Mouse (Mus musculus): Measurements from ENCODE around the gene Stmn1. TPM values are rescaled to one million over a fixed set of nuclear protein-coding genes. Genes with fewer than 3 reads are reported as not detected.
A peak's percentile ranks its signal among the peaks of the same experiment; 100 is the strongest.

The Stmn1 gene
- polyA plus RNA-seq (2015; fragmentation: Nextera tagmentation; extraction: Ambion mirVana), result 7,875 and 7,989 TPM in 2 replicates

- Histone ChIP-seq H3K27me3 (no peaks in the 10 kb centered on the region), H3K4me1 (peaks cover 48% of the 10 kb centered on the region), H3K9ac (replicated peaks) (peak within 1 kb of the TSS; percentile 100), H3K36me3 (peaks cover 24% of the 10 kb centered on the region), H3K27ac (replicated peaks) (peak within 1 kb of the TSS; percentile 100), H3K4me3 (peak within 1 kb of the TSS; percentile 99), H3K9me3 (no peaks in the 10 kb centered on the region), H3K4me2 (replicated peaks) (peak within 1 kb of the TSS; percentile 83)
- peak; percentile 96 for ATAC-seq (replicated peaks)
- WGBS, result under 1% methylated on average over 31 of the region's 31 CpGs
Observed at GRCm38 (mm10) chr4:134468215-134468575, at the start of gene Stmn1. Stmn1 (plus strand) TSS chr4:134468320.

GRCm38 (mm10) chr4:134421971-134422370 lies 46.1 kb upstream of the Stmn1 start:
- Histone ChIP-seq H3K27ac (replicated peaks) (no peak overlapping the region), H3K9ac (replicated peaks) (no peak overlapping the region), H3K27me3 (no peaks in the 10 kb centered on the region), H3K36me3 (peaks cover 2% of the 10 kb centered on the region; the same call in 1 of the 2 replicates), H3K9me3 (no peaks in the 10 kb centered on the region), H3K4me3 (no peak overlapping the region), H3K4me2 (replicated peaks) (no peak overlapping the region), H3K4me1 (peaks cover 9% of the 10 kb centered on the region; the same call in 1 of the 2 replicates)
- ATAC-seq (replicated peaks), result no peak
- WGBS, result 63% methylated on average over 11 of the region's 11 CpGs

- Histone ChIP-seq H3K36me3 (no peaks in the 10 kb centered on the region), H3K27me3 (no peaks in the 10 kb centered on the region), H3K4me2 (replicated peaks) (no peak overlapping the region), H3K4me1 (peaks cover 9% of the 10 kb centered on the region; the same call in 1 of the 2 replicates), H3K9me3 (no peaks in the 10 kb centered on the region), H3K4me3 (no peak overlapping the region), H3K27ac (replicated peaks) (no peak overlapping the region), H3K9ac (replicated peaks) (no peak overlapping the region)
- ATAC-seq (replicated peaks), result no peak
- WGBS, result 84% methylated on average over 7 of the region's 7 CpGs
Observed at GRCm38 (mm10) chr4:134423949-134424348, 44.2 kb upstream of the Stmn1 start.

- peaks cover 15% of the 10 kb centered on the region for H3K4me1 ChIP-seq
- ATAC-seq (replicated peaks), result no peak; the same call in 1 of the 2 replicates
- H3K9ac ChIP-seq (replicated peaks), result no peak overlapping the region
- no peaks in the 10 kb centered on the region for H3K36me3 ChIP-seq
- no peak overlapping the region for H3K4me3 ChIP-seq
- H3K9me3 ChIP-seq, result no peaks in the 10 kb centered on the region
- 69% methylated on average over 7 of the region's 7 CpGs for WGBS
- no peak overlapping the region for H3K4me2 ChIP-seq (replicated peaks)
- H3K27me3 ChIP-seq, result no peaks in the 10 kb centered on the region
- no peak overlapping the region for H3K27ac ChIP-seq (replicated peaks)
Observed at GRCm38 (mm10) chr4:134425088-134425487, 43.0 kb upstream of the Stmn1 start.

- WGBS, result 19% methylated on average over 23 of the region's 23 CpGs
- Histone ChIP-seq H3K36me3 (no peaks in the 10 kb centered on the region), H3K9ac (replicated peaks) (peak overlapping the region; percentile 28; the same call in 1 of the 2 replicates), H3K4me1 (peaks cover 34% of the 10 kb centered on the region), H3K4me2 (replicated peaks) (peak overlapping the region; percentile 42), H3K27me3 (no peaks in the 10 kb centered on the region), H3K9me3 (no peaks in the 10 kb centered on the region), H3K4me3 (peak overlapping the region; percentile 11; the same call in 1 of the 2 replicates), H3K27ac (replicated peaks) (peak overlapping the region; percentile 99)
- ATAC-seq (replicated peaks), result peak; percentile 89
Observed at GRCm38 (mm10) chr4:134430381-134431004, 37.6 kb upstream of the Stmn1 start.

- Histone ChIP-seq H3K27me3 (no peaks in the 10 kb centered on the region), H3K9me3 (no peaks in the 10 kb centered on the region), H3K36me3 (no peaks in the 10 kb centered on the region), H3K4me3 (no peak overlapping the region), H3K4me2 (replicated peaks) (no peak overlapping the region), H3K9ac (replicated peaks) (no peak overlapping the region), H3K4me1 (peaks cover 34% of the 10 kb centered on the region), H3K27ac (replicated peaks) (peak overlapping the region; percentile 99)
- WGBS, result 77% methylated on average over 15 of the region's 15 CpGs
- ATAC-seq (replicated peaks), result no peak
Observed at GRCm38 (mm10) chr4:134432686-134433360, 35.3 kb upstream of the Stmn1 start.

- H3K27me3 ChIP-seq, result no peaks in the 10 kb centered on the region
- no peaks in the 10 kb centered on the region for H3K36me3 ChIP-seq
- no peak overlapping the region for H3K4me2 ChIP-seq (replicated peaks)
- H3K9me3 ChIP-seq, result no peaks in the 10 kb centered on the region
- no peak overlapping the region for H3K4me3 ChIP-seq
- H3K27ac ChIP-seq (replicated peaks), result no peak overlapping the region
- ATAC-seq (replicated peaks), result no peak
- no peak overlapping the region for H3K9ac ChIP-seq (replicated peaks)
- H3K4me1 ChIP-seq, result peaks cover 17% of the 10 kb centered on the region
- WGBS, result 52% methylated on average over 7 of the region's 7 CpGs
Observed at GRCm38 (mm10) chr4:134436185-134436584, 31.9 kb upstream of the Stmn1 start.

GRCm38 (mm10) chr4:134436659-134437058 lies 31.5 kb upstream of the Stmn1 start:
- WGBS, result 67% methylated on average over 10 of the region's 10 CpGs
- peaks cover 12% of the 10 kb centered on the region for H3K4me1 ChIP-seq
- no peaks in the 10 kb centered on the region for H3K9me3 ChIP-seq
- no peak overlapping the region for H3K4me3 ChIP-seq
- 0 out of 2 replicates have a peak overlapping the region, but pooled peaks have one; percentile 8 for H3K9ac ChIP-seq (replicated peaks)
- ATAC-seq (replicated peaks), result no peak
- H3K27me3 ChIP-seq, result no peaks in the 10 kb centered on the region
- no peak overlapping the region for H3K27ac ChIP-seq (replicated peaks)
- H3K36me3 ChIP-seq, result no peaks in the 10 kb centered on the region
- no peak overlapping the region for H3K4me2 ChIP-seq (replicated peaks)

GRCm38 (mm10) chr4:134439119-134439518 lies 29.0 kb upstream of the Stmn1 start:
- Histone ChIP-seq H3K27ac (replicated peaks) (no peak overlapping the region), H3K9me3 (no peaks in the 10 kb centered on the region), H3K4me3 (no peak overlapping the region), H3K4me1 (no peaks in the 10 kb centered on the region), H3K27me3 (no peaks in the 10 kb centered on the region), H3K36me3 (no peaks in the 10 kb centered on the region), H3K9ac (replicated peaks) (no peak overlapping the region), H3K4me2 (replicated peaks) (no peak overlapping the region)
- no peak for ATAC-seq (replicated peaks)
- WGBS, result 85% methylated on average over 3 of the region's 3 CpGs

- Histone ChIP-seq H3K36me3 (no peaks in the 10 kb centered on the region), H3K4me2 (replicated peaks) (no peak overlapping the region), H3K9ac (replicated peaks) (no peak overlapping the region), H3K27ac (replicated peaks) (no peak overlapping the region), H3K27me3 (no peaks in the 10 kb centered on the region), H3K4me1 (0 out of 2 replicates have a peak, but pooled peaks cover 3% of the 10 kb centered on the region), H3K4me3 (no peak overlapping the region), H3K9me3 (no peaks in the 10 kb centered on the region)
- WGBS, result 83% methylated on average over 4 of the region's 4 CpGs
- ATAC-seq (replicated peaks), result no peak
Observed at GRCm38 (mm10) chr4:134439919-134440318, 28.2 kb upstream of the Stmn1 start.

- no peak for ATAC-seq (replicated peaks)
- Histone ChIP-seq H3K9ac (replicated peaks) (no peak overlapping the region), H3K9me3 (no peaks in the 10 kb centered on the region), H3K36me3 (no peaks in the 10 kb centered on the region), H3K27ac (replicated peaks) (no peak overlapping the region), H3K27me3 (no peaks in the 10 kb centered on the region), H3K4me3 (no peak overlapping the region), H3K4me1 (peaks cover 14% of the 10 kb centered on the region), H3K4me2 (replicated peaks) (no peak overlapping the region)
- WGBS, result 93% methylated on average over 4 of the region's 4 CpGs
Observed at GRCm38 (mm10) chr4:134442216-134442615, 25.9 kb upstream of the Stmn1 start.

- H3K27me3 ChIP-seq, result no peaks in the 10 kb centered on the region
- H3K4me1 ChIP-seq, result peaks cover 15% of the 10 kb centered on the region
- H3K4me3 ChIP-seq, result no peak overlapping the region
- no peak overlapping the region for H3K9ac ChIP-seq (replicated peaks)
- no peak overlapping the region for H3K4me2 ChIP-seq (replicated peaks)
- no peak for ATAC-seq (replicated peaks)
- H3K9me3 ChIP-seq, result no peaks in the 10 kb centered on the region
- peak overlapping the region; percentile 80; the same call in 1 of the 2 replicates for H3K27ac ChIP-seq (replicated peaks)
- no peaks in the 10 kb centered on the region for H3K36me3 ChIP-seq
- 45% methylated on average over 7 of the region's 7 CpGs for WGBS
Observed at GRCm38 (mm10) chr4:134443589-134443988, 24.5 kb upstream of the Stmn1 start.
